Mouse (Mus musculus) myocyte (in vitro differentiated cells): ENCODE data around the gene Ctcf. TPM values are rescaled to one million over a fixed set of nuclear protein-coding genes. Genes with fewer than 3 reads are reported as not detected.

Experiments
- H3K27me3 ChIP-seq: one replicate; pipeline ENCODE4 v1.6.1; 2011; ENCODE audit not compliant: control insufficient read depth, insufficient read depth, insufficient read length
- H3K36me3 ChIP-seq: one replicate; pipeline ENCODE4 v1.6.1; 2011; ENCODE audit not compliant: control insufficient read depth, insufficient read depth
- H3K4me2 ChIP-seq: one replicate; pipeline ENCODE4 v1.6.1; 2011; ENCODE audit warnings: low read depth, control low read depth
- H3K4me3 ChIP-seq: one replicate; pipeline ENCODE4 v1.5.1; 2011; ENCODE audit warnings: mild to moderate bottlenecking, control low read depth, moderate library complexity
- H3K79me2 ChIP-seq: one replicate; pipeline ENCODE4 v1.6.1; 2011; ENCODE audit not compliant: control insufficient read depth, insufficient read depth
- H3ac ChIP-seq: one replicate; pipeline ENCODE4 v1.6.1; 2011; ENCODE audit not compliant: control insufficient read depth, insufficient read length
- CEBPB ChIP-seq: IDR thresholded peaks from 2 replicates; pipeline ENCODE4 v1.6.1; 2011; ENCODE audit warnings: mild to moderate bottlenecking, moderate library complexity; ENCODE audit not compliant: poor library complexity, insufficient read depth, severe bottlenecking
- E2F4 ChIP-seq: IDR thresholded peaks from one replicate; pipeline ENCODE4 v1.6.1; 2011; ENCODE audit warnings: mild to moderate bottlenecking, control low read depth, moderate library complexity; ENCODE audit not compliant: insufficient read depth
- MAX ChIP-seq: IDR thresholded peaks from one replicate; pipeline ENCODE4 v1.6.1; 2011; ENCODE audit warnings: low read depth, mild to moderate bottlenecking, control low read depth
- MYOD1 ChIP-seq, 3 experiments: IDR thresholded peaks; one replicate each; pipeline ENCODE4 v1.6.1; 2011; ENCODE audit warnings: control low read depth in 2 of 3, low read depth in 2 of 3, mild to moderate bottlenecking in 2 of 3, moderate library complexity in 1 of 3; ENCODE audit not compliant: insufficient read length in 2 of 3, control insufficient read depth in 1 of 3
- MYOG ChIP-seq, 3 experiments: IDR thresholded peaks; one replicate each; pipeline ENCODE4 v1.6.1; 2011; ENCODE audit warnings: control low read depth in 2 of 3, low read depth in 2 of 3, mild to moderate bottlenecking in 2 of 3; ENCODE audit not compliant: insufficient read length in 2 of 3, control insufficient read depth in 1 of 3, insufficient read depth in 1 of 3
- POLR2A ChIP-seq: IDR thresholded peaks from one replicate; pipeline ENCODE4 v1.6.1; 2011; ENCODE audit warnings: low read depth, mild to moderate bottlenecking, control low read depth, moderate library complexity; ENCODE audit not compliant: insufficient read length
- POLR2AphosphoS2 ChIP-seq: IDR thresholded peaks from one replicate; pipeline ENCODE4 v1.6.1; 2011; ENCODE audit warnings: low read depth, control low read depth; ENCODE audit not compliant: insufficient read length
- REST ChIP-seq: IDR thresholded peaks from one replicate; pipeline ENCODE4 v1.6.1; 2011; ENCODE audit warnings: mild to moderate bottlenecking, control low read depth, moderate library complexity; ENCODE audit not compliant: insufficient read depth, insufficient read length
- SRF ChIP-seq: IDR thresholded peaks from one replicate; pipeline ENCODE4 v1.6.1; 2011; ENCODE audit warnings: low read depth; ENCODE audit not compliant: control insufficient read depth, insufficient read length
- TCF12 ChIP-seq: IDR thresholded peaks from one replicate; pipeline ENCODE4 v1.6.1; 2011; ENCODE audit warnings: mild to moderate bottlenecking, control low read depth; ENCODE audit not compliant: poor library complexity, insufficient read depth, severe bottlenecking
- TCF3 ChIP-seq: IDR thresholded peaks from one replicate; pipeline ENCODE4 v1.6.1; 2011; ENCODE audit warnings: low read depth, control low read depth; ENCODE audit not compliant: insufficient read length
- USF1 ChIP-seq: IDR thresholded peaks from one replicate; pipeline ENCODE4 v1.6.1; 2011; ENCODE audit warnings: low read depth, mild to moderate bottlenecking, control low read depth, moderate library complexity
- polyA plus RNA-seq: library from polyadenylated mRNA; unstranded; fragments of >200 nt; fragmentation: generic; extraction: Trizol; gene quantifications from one replicate; pipeline ENCODE4 v1.2.1, GENCODE M21; 2012; ENCODE audit warnings: missing spikeins

Ctcf gene
- polyA plus RNA-seq, 1 experiment: 17.6 TPM

GRCm38 (mm10) chr8:105645205-105645604 lies 8.8 kb downstream of the Ctcf start:
- H3K27me3 ChIP-seq: no peaks in the 10 kb centered on the region
- H3K79me2 ChIP-seq: peaks cover 96% of the 10 kb centered on the region
- peaks cover 16% of the 10 kb centered on the region for H3K36me3 ChIP-seq
- no peak overlapping the region for H3K4me3 ChIP-seq
- no peak for TF ChIP-seq POLR2AphosphoS2
- TF ChIP-seq MAX: no peak
- no peak for TF ChIP-seq TCF3
- no peak for TF ChIP-seq SRF
- no peak for TF ChIP-seq MYOG (IDR thresholded peaks at IDR 0.05; ENCODE audit: control insufficient read depth in 1 of 3, insufficient read depth in 1 of 3, insufficient read length in 2 of 3, low read depth in 2 of 3)
- TF ChIP-seq E2F4: no peak
- TF ChIP-seq REST: no peak
- TF ChIP-seq USF1: no peak
- TF ChIP-seq TCF12: no peak
- no peak for TF ChIP-seq POLR2A
- no peak for TF ChIP-seq CEBPB
- no peak overlapping the region for H3ac ChIP-seq
- H3K4me2 ChIP-seq: no peak overlapping the region

GRCm38 (mm10) chr8:105648929-105649328 lies 12.6 kb downstream of the Ctcf start:
- TF ChIP-seq USF1 (no peak), MYOG (IDR thresholded peaks at IDR 0.05; ENCODE audit: control insufficient read depth in 1 of 3, insufficient read depth in 1 of 3, insufficient read length in 2 of 3, low read depth in 2 of 3) (no peak), CEBPB (no peak), E2F4 (no peak), MAX (no peak), TCF3 (no peak), POLR2AphosphoS2 (no peak), POLR2A (no peak), REST (no peak), SRF (no peak), TCF12 (no peak), MYOD1 (IDR thresholded peaks at IDR 0.05; ENCODE audit: control insufficient read depth in 1 of 3, insufficient read length in 2 of 3, low read depth in 2 of 3) (no peak)
- no peak overlapping the region for H3ac ChIP-seq
- H3K27me3 ChIP-seq: no peaks in the 10 kb centered on the region
- H3K4me2 ChIP-seq: no peak overlapping the region
- peaks cover 95% of the 10 kb centered on the region for H3K79me2 ChIP-seq
- H3K4me3 ChIP-seq: no peak overlapping the region
- H3K36me3 ChIP-seq: peaks cover 22% of the 10 kb centered on the region

DNA sequence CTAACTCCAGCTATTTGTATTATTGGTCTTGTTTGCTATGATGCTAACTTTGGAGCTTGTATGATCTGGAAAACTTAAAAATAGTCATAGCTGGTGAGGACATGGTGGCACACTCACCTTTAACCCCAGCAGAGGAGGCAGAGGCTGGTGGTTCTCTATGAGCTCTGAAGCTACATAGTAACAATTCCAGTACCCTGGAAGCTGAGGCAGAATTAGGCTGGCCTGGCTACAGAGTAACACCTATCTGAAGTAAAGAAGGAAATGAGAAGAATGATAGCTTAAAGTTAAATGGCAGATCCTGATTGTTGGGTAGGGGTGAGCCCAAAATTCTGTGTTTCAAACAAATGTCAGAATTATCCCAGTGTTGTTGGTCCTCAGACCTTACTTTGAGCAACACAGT lies 21.3 kb downstream of the Ctcf start:
- Histone ChIP-seq H3K4me3 (no peak overlapping the region), H3K4me2 (no peak overlapping the region), H3K79me2 (peaks cover 92% of the 10 kb centered on the region), H3K27me3 (no peaks in the 10 kb centered on the region), H3K36me3 (peaks cover 8% of the 10 kb centered on the region), H3ac (no peak overlapping the region)
- TF ChIP-seq MAX (no peak), POLR2AphosphoS2 (no peak), MYOG (IDR thresholded peaks at IDR 0.05; ENCODE audit: control insufficient read depth in 1 of 3, insufficient read depth in 1 of 3, insufficient read length in 2 of 3, low read depth in 2 of 3) (no peak), TCF3 (no peak), SRF (no peak), E2F4 (no peak), TCF12 (no peak), USF1 (no peak), CEBPB (no peak)

DNA sequence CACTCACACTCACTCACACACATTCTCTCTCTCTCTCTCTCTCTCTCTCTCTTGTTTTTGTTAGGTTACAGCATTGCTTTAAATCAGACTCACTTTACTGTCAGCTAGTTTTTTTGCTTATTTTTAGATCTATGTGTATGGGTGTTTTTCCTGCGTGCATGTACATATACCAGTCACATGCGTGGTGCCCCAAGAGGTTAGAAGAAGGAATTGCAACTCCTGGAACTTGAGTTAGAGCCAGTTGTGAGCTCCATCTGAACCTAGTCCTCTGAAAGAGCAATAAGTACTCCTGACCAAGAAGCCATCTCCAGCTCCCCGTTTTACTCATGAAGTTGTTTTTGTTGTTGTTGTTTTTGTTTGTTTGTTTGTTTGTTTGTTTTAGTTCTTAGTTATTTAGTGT lies 24.8 kb downstream of the Ctcf start:
- Histone ChIP-seq H3K27me3 (no peaks in the 10 kb centered on the region), H3ac (no peak overlapping the region), H3K4me3 (no peak overlapping the region), H3K4me2 (no peak overlapping the region), H3K79me2 (peaks cover 62% of the 10 kb centered on the region), H3K36me3 (peaks cover 23% of the 10 kb centered on the region)
- TF ChIP-seq MYOG (IDR thresholded peaks at IDR 0.05; ENCODE audit: control insufficient read depth in 1 of 3, insufficient read depth in 1 of 3, insufficient read length in 2 of 3, low read depth in 2 of 3) (no peak), MAX (no peak), REST (no peak), TCF12 (no peak), E2F4 (no peak), POLR2A (no peak), TCF3 (no peak), CEBPB (no peak)

DNA sequence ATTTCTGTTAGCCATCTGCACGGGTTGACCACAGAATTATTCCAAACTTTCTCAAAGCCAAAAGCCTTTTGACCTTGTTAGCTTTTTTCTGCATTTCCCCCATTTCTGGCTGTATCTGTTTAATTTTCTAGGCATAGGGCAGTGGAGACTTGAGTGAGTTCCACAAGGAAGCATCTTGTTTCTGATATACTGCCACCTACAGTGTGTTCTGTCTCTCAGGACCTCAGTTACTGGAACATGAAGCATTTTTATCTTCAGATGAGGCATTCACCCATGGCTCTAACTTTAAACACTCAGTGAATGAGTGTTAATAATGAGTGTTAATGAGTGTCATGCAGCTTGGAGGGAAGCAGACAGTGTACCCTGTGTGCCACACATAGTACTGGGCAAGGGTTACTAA lies 41.5 kb downstream of the Ctcf start:
- TF ChIP-seq E2F4 (no peak), CEBPB (no peak), TCF3 (no peak), SRF (no peak)
- Histone ChIP-seq H3K27me3 (no peaks in the 10 kb centered on the region), H3K79me2 (no peaks in the 10 kb centered on the region), H3ac (no peak overlapping the region), H3K36me3 (peaks cover 37% of the 10 kb centered on the region), H3K4me3 (no peak overlapping the region), H3K4me2 (no peak overlapping the region)
